Comparison of ENCODE assay signal across 8 mouse cellular contexts in genomic region chr19:5801432-5801964, GRCm38 (mm10). TPM values are rescaled to one million over a fixed set of nuclear protein-coding genes. Genes with fewer than 3 reads are reported as not detected.
DNase-seq lines count a peak whose midpoint lies in the region; ATAC-seq and TF ChIP-seq lines count a peak whose summit lies in the region.

No protein-coding gene starts in this region.

- peaks cover 51% of the 10 kb centered on the region for H3K36me3 ChIP-seq in erythroblast, embryonic 14.5 days (ENCODE audit: control insufficient read depth)
- H3K36me3 ChIP-seq in thymus, adult 2 months (ENCODE audit: control insufficient read depth, insufficient read depth, low read length), result peaks cover 25% of the 10 kb centered on the region
- peaks cover 44% of the 10 kb centered on the region for H3K36me3 ChIP-seq in liver, embryonic 13.5 days

- ATAC-seq in erythroblast, adult 5-6 weeks (replicated peaks; ENCODE audit: low FRiP score, poor library complexity, severe bottlenecking), result no peak
- ATAC-seq in liver, embryonic 13.5 days (ENCODE audit: low read depth), result no peak

- under 1% methylated on average over 3 of the region's 3 CpGs for WGBS in thymus, adult 2 months
- WGBS in liver, embryonic 13.5 days (ENCODE audit: insufficient replicate concordance), result 2% methylated on average over 3 of the region's 3 CpGs

- H3K9me3 ChIP-seq in erythroblast, embryonic 14.5 days (ENCODE audit: control insufficient read depth, low read length), result no peaks in the 10 kb centered on the region
- H3K9me3 ChIP-seq in liver, embryonic 13.5 days (replicated peaks), result no peaks in the 10 kb centered on the region

- peak overlapping the region; percentile 80 for H3K27ac ChIP-seq in thymus, adult 2 months (ENCODE audit: control insufficient read depth, insufficient read depth, low read length)
- H3K27ac ChIP-seq in liver, embryonic 13.5 days, result peak overlapping the region; percentile 99

- peak overlapping the region; percentile 99 for H3K9ac ChIP-seq in liver, embryonic 13.5 days

- H3K27me3 ChIP-seq in erythroblast, embryonic 14.5 days (ENCODE audit: control insufficient read depth), result no peaks in the 10 kb centered on the region
- no peaks in the 10 kb centered on the region for H3K27me3 ChIP-seq in thymus, adult 2 months (ENCODE audit: control insufficient read depth, insufficient read depth, low read length)
- no peaks in the 10 kb centered on the region for H3K27me3 ChIP-seq in liver, embryonic 13.5 days

- TF ChIP-seq POLR2A in thymus, adult 2 months (IDR thresholded peaks at IDR 0.05; ENCODE audit: control insufficient read depth, extremely low read depth, insufficient read depth, low read length, poor library complexity), result no peak

- no peak for DNase-seq in thymus, adult 2 months
- DNase-seq in thymus, postnatal 14 days, result no peak
- DNase-seq in liver, embryonic 13.5 days, result no peak
- no peak for DNase-seq in layer of hippocampus, adult 8-10 months (ENCODE audit: low spot score in 2 of 2)
- DNase-seq in urinary bladder, postnatal 10 days (ENCODE audit: low spot score), result no peak
- no peak for DNase-seq in cerebellum, postnatal 36 days

- peak overlapping the region; percentile 89 for H3K4me2 ChIP-seq in liver, embryonic 13.5 days

- TF ChIP-seq CTCF in thymus, adult 2 months (IDR thresholded peaks at IDR 0.05; ENCODE audit: borderline replicate concordance, control insufficient read depth, extremely low read depth, insufficient read depth, low read length, poor library complexity), result no peak

- H3K4me3 ChIP-seq in erythroblast, embryonic 14.5 days (replicated peaks), result peak overlapping the region; percentile 70
- H3K4me3 ChIP-seq in thymus, adult 2 months (ENCODE audit: control insufficient read depth, insufficient read depth, low read length), result peak overlapping the region; percentile 99
- peak overlapping the region; percentile 94 for H3K4me3 ChIP-seq in liver, embryonic 13.5 days (replicated peaks)

- H3K4me1 ChIP-seq in erythroblast, embryonic 14.5 days (ENCODE audit: control insufficient read depth), result peaks cover 50% of the 10 kb centered on the region
- H3K4me1 ChIP-seq in thymus, adult 2 months (replicated peaks; ENCODE audit: control insufficient read depth, insufficient read depth, low read length), result peaks cover 23% of the 10 kb centered on the region
- H3K4me1 ChIP-seq in liver, embryonic 13.5 days (replicated peaks), result peaks cover 51% of the 10 kb centered on the region

RNA-seq across cellular contexts. Expression of gene Scyl1, which starts 30.3 kb away (rescaled TPM):
- 8.2 TPM in 2 replicates for polyA plus RNA-seq in erythroblast, embryonic 14.5 days (2012)
- total RNA-seq in erythroblast, adult 5-6 weeks (2015; ENCODE audit: low replicate concordance), result 8.2 and 12.9 TPM in 2 replicates
- total RNA-seq in erythroblast, adult 5-6 weeks (2017; ENCODE audit: low replicate concordance), result 9.1 and 11.9 TPM in 2 replicates
- 107 and 113 TPM in 2 replicates for polyA plus RNA-seq in thymus, adult 2 months (2012; rRNA removed)
- 25.2 and 27.5 TPM in 2 replicates for polyA plus RNA-seq in liver, embryonic 13.5 days (2015; fragmentation: Nextera tagmentation; extraction: Ambion mirVana)
- total RNA-seq in layer of hippocampus, adult 8-10 months (2022), result 10 to 100 TPM; 77.7 to 94.4 (median 88.1) TPM
